ENCODE assay signal across 8 mouse cellular contexts in genomic region chr14:21523234-21523633, GRCm38 (mm10). TPM values are rescaled to one million over a fixed set of nuclear protein-coding genes. Genes with fewer than 3 reads are reported as not detected.
DNase-seq lines count a peak whose midpoint lies in the region; ATAC-seq and TF ChIP-seq lines count a peak whose summit lies in the region.

No protein-coding gene starts in this region.

- TF ChIP-seq CTCF in lung, adult 2 months (IDR thresholded peaks at IDR 0.05; ENCODE audit: insufficient read depth, low read length): no peak

- H3K36me3 ChIP-seq in forebrain, embryonic 14.5 days (ENCODE audit: control insufficient read depth, insufficient read depth, low read length): peaks cover 8% of the 10 kb centered on the region

- H3K4me3 ChIP-seq in forebrain, embryonic 14.5 days (ENCODE audit: low read depth, low read length): no peak overlapping the region
- H3K4me3 ChIP-seq in lung, adult 2 months (replicated peaks; ENCODE audit: extremely low read depth, low read depth, low read length): no peak overlapping the region

- H3K4me1 ChIP-seq in forebrain, embryonic 14.5 days (ENCODE audit: control insufficient read depth, insufficient read depth, low read length): peaks cover 31% of the 10 kb centered on the region
- peaks cover 23% of the 10 kb centered on the region for H3K4me1 ChIP-seq in lung, adult 2 months (ENCODE audit: control insufficient read depth, insufficient read depth, low read length)

- TF ChIP-seq POLR2A in lung, adult 2 months (IDR thresholded peaks at IDR 0.05; ENCODE audit: borderline replicate concordance, extremely low read depth, low read depth, low read length): peak; percentile 28; the same call in 1 of the 2 replicates

- H3K27ac ChIP-seq in forebrain, embryonic 14.5 days (ENCODE audit: low read depth, low read length): peak overlapping the region; percentile 53

- 28% methylated on average over 9 of the region's 9 CpGs for WGBS in forebrain, embryonic 14.5 days
- WGBS in lung, adult 2 months: 20% methylated on average over 9 of the region's 9 CpGs

- no peaks in the 10 kb centered on the region for H3K27me3 ChIP-seq in forebrain, embryonic 14.5 days (replicated peaks; ENCODE audit: control insufficient read depth, insufficient read depth, low read length)

- peak; percentile 20 for DNase-seq in heart, adult 8-10 months (ENCODE audit: low spot score)
- DNase-seq in heart, postnatal 14 days: no peak
- peak; percentile 47 for DNase-seq in forebrain, embryonic 14.5 days (ENCODE audit: low spot score)
- DNase-seq in lung, adult 2 months: no peak
- peak; percentile 54 for DNase-seq in thymus, postnatal 25 days
- DNase-seq in adrenal gland, adult 18-20 months (ENCODE audit: low spot score in 2 of 2): no peak
- DNase-seq in cerebellum, postnatal 36 days: no peak

- peak overlapping the region; percentile 15 for H3K4me2 ChIP-seq in forebrain, embryonic 14.5 days (ENCODE audit: low read length)

- intact Hi-C loops in heart, postnatal 14 days (cut with DNase I): loop anchor here (5.0 kb wide), 1 partner anchor 49 kb away; no protein-coding TSS in a partner anchor

- peak; percentile 83 for ATAC-seq in CD4-positive, CD25-positive, alpha-beta regulatory T cell, adult 4 months
- ATAC-seq in forebrain, embryonic 14.5 days: no peak

- H3K9me3 ChIP-seq in forebrain, embryonic 14.5 days (replicated peaks; ENCODE audit: control insufficient read depth, low read length): no peaks in the 10 kb centered on the region

- 0 out of 2 replicates have a peak overlapping the region, but pooled peaks have one; percentile 32 for H3K9ac ChIP-seq in forebrain, embryonic 14.5 days (ENCODE audit: low read length)

RNA-seq across cellular contexts. Expression of gene Kat6b, which starts 42.0 kb away (rescaled TPM):
- total RNA-seq in heart, adult 8-10 months (2022): 10 to 100 TPM; 26.7 to 30.3 (median 28.2) TPM
- 10 to 100 TPM; 33.5 to 38.4 TPM for total RNA-seq in heart, postnatal 14 days (2021)
- polyA plus RNA-seq in CD4-positive, CD25-positive, alpha-beta regulatory T cell, adult 4 months (2017; shearing (Covaris generic)): 10 to 100 TPM; 17.1 to 18.3 TPM
- polyA plus RNA-seq in forebrain, embryonic 14.5 days (2014; fragmentation: Nextera tagmentation; extraction: Ambion mirVana): 28.8 and 34.6 TPM in 2 replicates
- 9.5 and 11.5 TPM in 2 replicates for polyA plus RNA-seq in lung, adult 2 months (2012; rRNA removed)
- 10 to 100 TPM; 31.3 to 32.2 TPM for total RNA-seq in adrenal gland, adult 18-20 months (2021)

Comparison
In these comparisons a context has a peak if more than half of its experiments do, and no peak if none do; other contexts are left out.
1. DNase-seq: peak in heart, adult 8-10 months (single experiment), forebrain, embryonic 14.5 days (single experiment) and thymus, postnatal 25 days (single experiment); none in heart, postnatal 14 days (0 of 2), lung, adult 2 months (single experiment), adrenal gland, adult 18-20 months (0 of 2) and cerebellum, postnatal 36 days (0 of 2).